Mouse (Mus musculus): ENCODE results near the gene Klhl29.

Gene Klhl29

GRCm38 (mm10) chr12:5254246-5254982 lies 121.1 kb downstream of the Klhl29 start:
- no peak for DNase-seq (ENCODE audit: low read depth, low spot score)

DNA sequence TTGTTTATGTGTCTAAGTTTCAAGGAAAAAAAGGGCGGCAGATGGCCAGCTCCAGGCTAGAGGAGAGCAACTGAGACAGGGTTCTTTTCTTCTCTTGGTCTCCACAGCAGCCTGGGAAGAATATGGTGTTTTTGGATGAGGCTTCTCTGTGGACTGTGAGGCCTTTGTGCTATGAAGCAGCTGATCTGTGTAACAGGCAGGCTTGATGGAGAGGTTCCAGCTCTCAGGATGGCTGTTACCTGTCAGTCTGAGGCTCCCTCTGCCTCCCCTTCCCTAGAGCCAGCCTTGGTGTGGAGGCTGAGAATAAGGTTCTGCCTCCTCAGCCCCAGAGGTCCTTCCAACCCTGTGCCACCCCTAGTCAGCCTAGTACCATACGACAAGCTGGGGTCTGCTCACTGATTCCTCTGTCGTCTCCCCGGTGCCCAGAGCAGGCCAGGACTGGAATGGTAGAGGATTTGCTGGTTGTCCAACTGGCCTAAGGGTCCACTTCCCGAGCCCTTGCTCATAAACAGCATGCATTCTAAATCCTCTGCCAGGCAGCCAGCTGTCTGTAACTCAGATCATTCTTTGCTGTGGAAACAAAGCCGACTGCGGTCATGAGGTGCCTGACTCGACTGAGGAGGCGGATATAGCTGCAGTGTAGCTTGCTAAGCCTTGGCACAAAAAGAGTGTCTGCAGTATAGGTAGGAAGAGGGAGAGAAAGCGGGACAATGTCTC lies 122.0 kb downstream of the Klhl29 start:
- no peak for DNase-seq (ENCODE audit: low read depth, low spot score)

DNA sequence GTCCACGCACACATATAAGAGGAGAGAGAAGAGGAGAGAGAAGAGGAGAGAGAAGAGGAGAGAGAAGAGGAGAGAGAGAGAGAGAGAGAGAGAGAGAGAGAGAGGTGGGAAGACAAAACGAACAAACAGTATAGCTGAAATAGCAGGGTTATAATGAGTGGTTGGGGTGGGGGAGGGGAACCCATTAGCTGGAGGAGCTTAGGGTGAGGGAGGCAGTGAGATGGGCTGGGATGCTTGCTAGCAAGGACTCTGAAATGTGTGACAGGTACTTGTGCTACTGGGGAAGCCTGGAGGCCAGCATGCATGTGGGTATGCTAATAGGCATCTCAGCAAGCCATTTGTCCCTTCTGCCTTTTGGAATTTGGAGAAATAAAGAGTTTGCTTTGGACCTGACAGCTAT lies 122.9 kb downstream of the Klhl29 start:
- DNase-seq (ENCODE audit: low read depth, low spot score) = no peak

DNA sequence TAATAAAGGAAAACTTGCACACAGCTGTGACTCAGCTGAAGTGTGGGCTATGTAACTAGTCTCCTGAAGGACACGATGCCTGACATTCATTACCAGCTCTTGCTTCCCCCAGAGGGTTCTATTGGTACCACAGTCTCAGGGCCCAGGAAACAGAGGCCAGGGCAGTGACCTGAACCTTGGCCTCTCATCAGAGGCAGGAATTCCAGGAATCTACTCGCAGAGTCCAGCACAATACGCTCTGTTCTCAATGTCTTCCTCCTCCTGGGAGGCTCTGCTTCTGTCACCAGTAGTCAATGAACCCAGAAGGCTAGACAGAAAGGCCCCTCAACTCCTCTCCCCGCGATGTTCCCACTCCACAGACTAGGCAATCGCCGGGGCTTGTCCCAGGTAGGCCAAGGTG lies 125.4 kb downstream of the Klhl29 start:
- no peak for DNase-seq (ENCODE audit: low read depth, low spot score)

DNA sequence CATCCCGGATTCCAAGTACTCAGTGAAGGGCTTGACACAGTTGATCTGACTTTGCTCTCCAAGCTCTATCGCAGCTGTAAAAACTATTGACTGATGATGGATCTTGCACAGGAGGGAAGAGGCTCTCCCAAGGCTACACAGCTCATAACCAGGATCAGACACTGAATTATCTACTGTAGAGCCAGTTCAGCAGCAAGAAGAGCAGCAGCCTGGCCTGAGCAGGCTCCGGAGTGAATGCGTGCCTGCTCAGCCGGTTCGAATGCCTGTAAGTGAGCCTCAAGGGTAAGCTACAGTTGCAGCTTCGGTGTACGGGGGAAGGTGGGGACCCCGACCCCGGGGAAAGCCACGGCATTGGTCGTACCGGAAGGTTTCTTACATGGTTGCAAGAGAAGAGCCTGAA lies 126.4 kb downstream of the Klhl29 start:
- DNase-seq (ENCODE audit: low read depth, low spot score) = no peak

GRCm38 (mm10) chr12:5247505-5247904 lies 128.0 kb downstream of the Klhl29 start:
- DNase-seq (ENCODE audit: low read depth, low spot score) = no peak

GRCm38 (mm10) chr12:5246721-5247341 lies 128.7 kb downstream of the Klhl29 start:
- peak; percentile 43 for DNase-seq (ENCODE audit: low read depth, low spot score)

GRCm38 (mm10) chr12:5246193-5246621 lies 129.3 kb downstream of the Klhl29 start:
- DNase-seq (ENCODE audit: low read depth, low spot score) = peak; percentile 62

GRCm38 (mm10) chr12:5245207-5245597 lies 130.3 kb downstream of the Klhl29 start:
- peak; percentile 87 for DNase-seq (ENCODE audit: low read depth, low spot score)

DNA sequence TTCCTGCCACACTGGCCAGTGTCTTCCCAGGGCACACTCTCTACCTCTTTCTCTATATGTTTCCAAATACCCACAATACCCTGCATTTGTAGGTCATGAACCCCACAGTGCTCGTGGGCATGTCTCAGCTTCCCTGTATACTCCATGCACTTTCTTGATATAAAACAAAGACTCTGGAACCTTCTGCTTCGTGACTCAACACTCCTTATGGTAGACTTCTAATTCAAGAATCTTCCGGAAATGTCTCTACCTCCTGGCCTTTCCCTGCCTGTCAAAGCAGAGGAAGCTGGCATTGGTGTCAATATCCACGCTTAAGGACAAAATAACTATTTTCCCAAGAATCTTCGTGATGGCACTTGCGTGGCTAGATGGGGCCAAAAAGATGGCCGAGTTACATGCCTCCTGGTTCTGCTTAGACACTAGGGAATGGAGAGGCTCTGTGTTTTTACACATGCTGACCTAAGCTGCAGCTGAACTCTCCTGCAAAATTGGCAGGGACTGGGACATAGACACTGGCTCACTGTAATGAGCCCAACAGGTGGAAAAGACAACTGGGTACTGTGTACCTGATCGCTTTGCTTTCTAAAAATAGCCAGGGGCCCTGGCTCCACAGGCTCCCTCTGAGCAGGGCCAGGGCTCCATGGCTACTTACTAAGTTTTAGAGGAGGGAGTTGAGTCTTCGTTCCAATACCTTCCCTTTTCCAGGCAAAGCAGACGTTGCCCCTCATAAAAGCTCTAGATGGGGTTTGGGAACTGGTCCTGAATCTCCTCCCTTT lies 130.9 kb downstream of the Klhl29 start:
- peak; percentile 92 for DNase-seq (ENCODE audit: low read depth, low spot score)

- DNase-seq (ENCODE audit: low read depth, low spot score) = no peak
Measured at GRCm38 (mm10) chr12:5243867-5244266, 131.6 kb downstream of the Klhl29 start.

DNA sequence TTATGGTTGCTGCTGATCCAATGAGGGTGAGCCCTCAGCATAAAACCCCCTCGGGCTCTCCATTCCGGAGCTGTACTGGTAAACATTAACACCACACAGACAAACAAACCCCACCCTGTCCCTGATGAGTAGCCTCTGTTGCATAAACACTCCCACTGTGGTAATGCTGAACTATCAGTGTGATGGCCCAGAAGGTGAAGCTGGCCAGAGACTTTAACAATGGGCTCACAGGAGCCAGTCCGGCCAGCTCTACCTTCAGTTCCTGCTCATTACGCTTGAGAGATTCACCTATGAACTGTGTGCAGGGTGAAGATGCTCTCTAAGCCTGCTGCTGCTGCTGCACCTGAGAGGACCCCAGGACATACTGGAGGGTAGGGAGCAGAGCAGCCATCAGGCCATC lies 132.0 kb downstream of the Klhl29 start:
- DNase-seq (ENCODE audit: low read depth, low spot score) = no peak

- DNase-seq (ENCODE audit: low read depth, low spot score) = no peak
Measured at GRCm38 (mm10) chr12:5242551-5243330, 132.7 kb downstream of the Klhl29 start.

DNA sequence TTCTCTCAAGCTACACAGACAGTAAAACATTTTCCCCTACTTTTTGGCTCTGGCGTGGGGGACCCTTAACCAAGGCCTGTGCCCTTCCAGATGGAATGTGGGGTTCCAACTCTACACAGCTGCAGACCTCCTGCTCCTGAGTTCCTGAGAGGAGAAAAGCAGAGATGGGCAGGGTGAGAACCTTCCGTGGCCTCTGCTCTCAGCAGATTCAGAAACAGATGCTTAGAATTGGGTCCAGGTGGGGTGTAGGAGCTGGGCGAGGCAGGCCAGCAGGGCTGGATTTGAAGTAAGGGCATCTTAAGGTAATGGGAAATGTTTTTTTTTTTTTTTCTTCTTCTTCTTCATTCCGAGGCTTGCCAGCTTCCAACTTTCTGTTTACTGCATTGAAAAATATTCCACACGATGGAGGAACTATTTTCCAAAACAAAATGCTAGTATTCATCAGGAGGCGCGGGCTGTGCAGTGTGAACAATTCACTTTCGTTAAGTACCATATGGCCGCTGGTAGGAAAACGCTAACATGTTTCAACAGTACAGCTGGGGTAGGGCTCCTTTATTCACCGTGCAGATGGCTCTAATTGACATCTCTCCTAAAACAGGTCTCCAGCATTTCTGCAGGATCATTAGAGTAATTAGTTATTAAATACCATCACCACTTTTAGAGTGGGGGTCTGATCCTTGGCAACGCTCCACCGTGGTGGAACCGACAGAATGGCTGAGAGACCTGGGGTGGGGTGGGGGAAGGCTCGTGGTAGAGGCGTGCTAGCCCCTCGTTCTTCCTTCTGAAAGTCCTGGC lies 135.8 kb downstream of the Klhl29 start:
- no peak for DNase-seq (ENCODE audit: low read depth, low spot score)

DNA sequence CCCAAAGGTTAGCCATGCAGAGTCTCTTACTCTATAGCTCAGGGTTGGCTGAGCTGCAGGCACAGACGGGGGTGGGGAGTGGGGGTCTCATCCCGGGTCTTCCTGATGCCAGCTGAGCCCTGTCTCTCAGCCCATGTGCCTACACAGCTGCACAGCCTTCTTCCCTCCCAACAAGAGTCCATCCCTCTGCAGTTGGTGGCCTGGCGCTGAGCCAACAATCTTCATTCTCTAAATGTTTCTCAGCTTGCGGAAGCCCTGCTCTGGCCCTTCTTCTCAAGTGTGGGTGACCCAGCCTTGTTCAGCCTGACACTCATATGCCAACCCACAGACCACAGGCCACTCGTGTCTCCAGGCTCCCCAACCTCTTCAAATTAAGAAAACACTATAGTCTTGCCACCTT lies 138.4 kb downstream of the Klhl29 start:
- peak; percentile 38 for DNase-seq (ENCODE audit: low read depth, low spot score)

GRCm38 (mm10) chr12:5235596-5235995 lies 139.9 kb downstream of the Klhl29 start:
- DNase-seq (ENCODE audit: low read depth, low spot score) = no peak

- peak; percentile 57 for DNase-seq (ENCODE audit: low read depth, low spot score)
Measured at GRCm38 (mm10) chr12:5230504-5230903, 145.0 kb downstream of the Klhl29 start.

DNA sequence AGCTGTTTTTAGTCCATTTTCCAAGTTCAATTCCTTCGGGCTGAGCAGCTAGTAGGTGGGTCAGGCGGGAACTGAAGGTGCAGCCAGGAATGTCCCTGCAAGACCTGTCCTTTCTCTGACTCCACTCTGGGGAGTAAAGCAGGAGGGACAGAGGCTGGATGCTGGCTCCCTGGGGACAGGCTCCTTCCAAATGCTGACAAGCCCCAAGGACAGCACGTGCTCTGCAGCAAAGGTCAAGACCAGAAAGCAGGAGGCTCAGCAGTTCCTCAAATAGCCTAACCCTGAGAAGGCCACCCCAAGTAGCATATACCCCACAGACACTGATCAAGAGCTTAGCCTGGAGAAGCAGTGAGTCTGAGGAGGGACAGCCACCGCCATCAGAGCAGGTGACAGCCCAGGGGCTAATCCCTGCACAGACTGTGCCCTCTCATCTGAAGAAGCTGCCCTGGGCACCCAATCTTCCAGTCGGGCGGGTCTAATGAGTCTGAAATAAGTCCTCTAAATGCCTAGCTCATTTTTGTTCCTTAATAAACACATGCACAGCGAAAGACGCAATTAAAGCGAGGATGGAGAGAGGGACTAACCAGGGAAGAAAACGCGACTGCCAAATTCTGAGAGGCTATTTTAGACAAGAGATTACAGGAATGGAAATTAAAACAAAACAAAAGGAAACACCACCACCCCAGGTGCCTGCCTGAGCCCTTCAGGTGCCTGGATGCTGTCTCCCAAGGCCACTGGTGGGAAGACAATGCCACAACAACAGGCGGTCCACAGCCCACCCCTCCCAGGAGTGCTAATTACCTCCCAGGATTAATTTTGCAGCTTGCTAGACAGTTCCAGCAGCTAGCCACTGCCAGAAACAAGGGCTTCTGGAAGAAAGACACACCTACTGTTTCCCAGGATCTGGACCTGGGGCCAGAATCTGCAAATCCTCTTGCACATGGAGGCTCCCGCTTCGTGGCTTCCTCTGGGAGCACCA lies 148.5 kb downstream of the Klhl29 start:
- peak; percentile 80 for DNase-seq (ENCODE audit: low read depth, low spot score)

GRCm38 (mm10) chr12:5223595-5223994 lies 151.9 kb downstream of the Klhl29 start:
- no peak for DNase-seq (ENCODE audit: low read depth, low spot score)
